Mouse (Mus musculus) stomach, embryonic 15.5 days (tissue): ENCODE results near the gene Cdhr3. TPM values are rescaled to one million over a fixed set of nuclear protein-coding genes. Genes with fewer than 3 reads are reported as not detected.

Experiments
- ATAC-seq: fragments of 200-750 bp; cut with Nextera tagmentation; 2 replicates; pipeline ENCODE4 v1.8.0; 2017; ENCODE audit warnings: low read depth, moderate number of reproducible peaks, moderate TSS enrichment; ENCODE audit not compliant: insufficient read depth, low FRiP score
- H3K27ac ChIP-seq: fragments of 300-500 bp; sonication (generic); 2 replicates; pipeline ENCODE4 v1.5.1; 2015; ENCODE audit warnings: mild to moderate bottlenecking, inconsistent platforms
- H3K27me3 ChIP-seq: fragments of 300-500 bp; sonication (generic); replicated peaks from 2 replicates; pipeline ENCODE4 v1.6.1; 2015; ENCODE audit warnings: inconsistent platforms
- H3K36me3 ChIP-seq: fragments of 300-500 bp; sonication (generic); 2 replicates; pipeline ENCODE4 v1.6.1; 2015; ENCODE audit warnings: inconsistent platforms
- H3K4me1 ChIP-seq: fragments of 300-500 bp; sonication (generic); 2 replicates; pipeline ENCODE4 v1.6.1; 2015; ENCODE audit warnings: inconsistent platforms
- H3K4me2 ChIP-seq: fragments of 300-500 bp; sonication (generic); 2 replicates; pipeline ENCODE4 v1.6.1; 2015; ENCODE audit warnings: mild to moderate bottlenecking, inconsistent platforms
- H3K4me3 ChIP-seq: fragments of 300-500 bp; sonication (generic); replicated peaks from 2 replicates; pipeline ENCODE4 v1.5.1; 2015; ENCODE audit warnings: inconsistent platforms
- H3K9ac ChIP-seq: fragments of 300-500 bp; sonication (generic); 2 replicates; pipeline ENCODE4 v1.6.1; 2015; ENCODE audit warnings: inconsistent platforms
- H3K9me3 ChIP-seq: fragments of 300-500 bp; sonication (generic); 2 replicates; pipeline ENCODE4 v1.6.1; 2016; ENCODE audit warnings: inconsistent platforms
- WGBS: fragments of 180-500 bp; shearing (Covaris S2); methylation state at CpG from one replicate; pipeline ENCODE4 v1.1.7; 2015; 5-methylcytosine and 5-hydroxymethylcytosine counted together
- polyA plus RNA-seq: library from polyadenylated mRNA; unstranded; fragments of >200 nt; fragmentation: Nextera tagmentation; extraction: Ambion mirVana; gene quantifications from 2 replicates; pipeline ENCODE4 v1.2.1, GENCODE M21; 2015

Gene Cdhr3
- polyA plus RNA-seq, 1 experiment from 2014 or later = 0.08 TPM

GRCm38 (mm10) chr12:33048391-33048790 lies 44.3 kb downstream of the Cdhr3 start:
- 76% methylated on average over 3 of the region's 3 CpGs for WGBS
- no peaks in the 10 kb centered on the region for H3K27me3 ChIP-seq
- no peak overlapping the region for H3K9ac ChIP-seq
- H3K4me1 ChIP-seq = no peaks in the 10 kb centered on the region
- H3K27ac ChIP-seq = no peak overlapping the region
- no peaks in the 10 kb centered on the region for H3K36me3 ChIP-seq
- H3K9me3 ChIP-seq = no peaks in the 10 kb centered on the region
- H3K4me2 ChIP-seq = no peak overlapping the region
- ATAC-seq = no peak
- no peak overlapping the region for H3K4me3 ChIP-seq

GRCm38 (mm10) chr12:33046434-33046833 lies 46.2 kb downstream of the Cdhr3 start:
- Histone ChIP-seq H3K27ac (no peak overlapping the region), H3K9ac (no peak overlapping the region), H3K4me2 (no peak overlapping the region), H3K36me3 (no peaks in the 10 kb centered on the region), H3K9me3 (no peaks in the 10 kb centered on the region), H3K4me1 (no peaks in the 10 kb centered on the region), H3K27me3 (no peaks in the 10 kb centered on the region), H3K4me3 (no peak overlapping the region)
- no peak for ATAC-seq
- WGBS = 79% methylated on average over 7 of the region's 7 CpGs

GRCm38 (mm10) chr12:33045533-33046361 lies 46.9 kb downstream of the Cdhr3 start:
- Histone ChIP-seq H3K4me3 (no peak overlapping the region), H3K36me3 (no peaks in the 10 kb centered on the region), H3K27me3 (no peaks in the 10 kb centered on the region), H3K4me1 (no peaks in the 10 kb centered on the region), H3K4me2 (no peak overlapping the region), H3K9ac (no peak overlapping the region), H3K27ac (no peak overlapping the region), H3K9me3 (no peaks in the 10 kb centered on the region)
- 54% methylated on average over 16 of the region's 16 CpGs for WGBS
- ATAC-seq = no peak

- Histone ChIP-seq H3K27ac (no peak overlapping the region), H3K4me2 (no peak overlapping the region), H3K4me1 (no peaks in the 10 kb centered on the region), H3K36me3 (no peaks in the 10 kb centered on the region), H3K27me3 (no peaks in the 10 kb centered on the region), H3K9ac (no peak overlapping the region), H3K9me3 (no peaks in the 10 kb centered on the region), H3K4me3 (no peak overlapping the region)
- no peak for ATAC-seq
- 79% methylated on average over 7 of the region's 7 CpGs for WGBS
These were observed 51.2 kb downstream of the Cdhr3 start for GRCm38 (mm10) chr12:33041476-33041875.

GRCm38 (mm10) chr12:33040811-33041210 lies 51.9 kb downstream of the Cdhr3 start:
- no peak overlapping the region for H3K4me2 ChIP-seq
- no peaks in the 10 kb centered on the region for H3K9me3 ChIP-seq
- H3K27ac ChIP-seq = no peak overlapping the region
- no peak overlapping the region for H3K4me3 ChIP-seq
- ATAC-seq = no peak
- WGBS = 77% methylated on average over 2 of the region's 2 CpGs
- H3K9ac ChIP-seq = no peak overlapping the region
- no peaks in the 10 kb centered on the region for H3K27me3 ChIP-seq
- no peaks in the 10 kb centered on the region for H3K36me3 ChIP-seq
- peaks cover 2% of the 10 kb centered on the region; the same call in 1 of the 2 replicates for H3K4me1 ChIP-seq

- H3K27ac ChIP-seq = no peak overlapping the region
- no peak for ATAC-seq
- H3K27me3 ChIP-seq = no peaks in the 10 kb centered on the region
- H3K9ac ChIP-seq = no peak overlapping the region
- H3K9me3 ChIP-seq = no peaks in the 10 kb centered on the region
- H3K4me3 ChIP-seq = no peak overlapping the region
- no peaks in the 10 kb centered on the region for H3K36me3 ChIP-seq
- no peak overlapping the region for H3K4me2 ChIP-seq
- H3K4me1 ChIP-seq = peaks cover 7% of the 10 kb centered on the region; the same call in 1 of the 2 replicates
These were observed 54.0 kb downstream of the Cdhr3 start for GRCm38 (mm10) chr12:33038676-33039075.

- Histone ChIP-seq H3K4me1 (peaks cover 7% of the 10 kb centered on the region; the same call in 1 of the 2 replicates), H3K27ac (0 out of 2 replicates have a peak overlapping the region, but pooled peaks have one; percentile 8), H3K9me3 (no peaks in the 10 kb centered on the region), H3K9ac (no peak overlapping the region), H3K36me3 (no peaks in the 10 kb centered on the region), H3K27me3 (no peaks in the 10 kb centered on the region), H3K4me3 (no peak overlapping the region), H3K4me2 (peak overlapping the region; percentile 36)
- peak; percentile 33; the same call in 1 of the 2 replicates for ATAC-seq
- 18% methylated on average over 21 of the region's 21 CpGs for WGBS
These were observed 56.8 kb downstream of the Cdhr3 start for GRCm38 (mm10) chr12:33035719-33036521.

GRCm38 (mm10) chr12:33035089-33035718 lies 57.5 kb downstream of the Cdhr3 start:
- H3K27ac ChIP-seq = no peak overlapping the region
- H3K4me2 ChIP-seq = peak overlapping the region; percentile 36; the same call in 1 of the 2 replicates
- H3K9me3 ChIP-seq = no peaks in the 10 kb centered on the region
- no peaks in the 10 kb centered on the region for H3K27me3 ChIP-seq
- no peak overlapping the region for H3K4me3 ChIP-seq
- peaks cover 7% of the 10 kb centered on the region; the same call in 1 of the 2 replicates for H3K4me1 ChIP-seq
- no peaks in the 10 kb centered on the region for H3K36me3 ChIP-seq
- no peak overlapping the region for H3K9ac ChIP-seq
- WGBS = 34% methylated on average over 11 of the region's 11 CpGs
- no peak for ATAC-seq

- WGBS = 42% methylated on average over 12 of the region's 12 CpGs
- Histone ChIP-seq H3K9ac (no peak overlapping the region), H3K4me1 (peaks cover 7% of the 10 kb centered on the region; the same call in 1 of the 2 replicates), H3K27me3 (no peaks in the 10 kb centered on the region), H3K27ac (no peak overlapping the region), H3K4me3 (no peak overlapping the region), H3K9me3 (no peaks in the 10 kb centered on the region), H3K4me2 (no peak overlapping the region), H3K36me3 (no peaks in the 10 kb centered on the region)
- ATAC-seq = no peak
These were observed 58.2 kb downstream of the Cdhr3 start for GRCm38 (mm10) chr12:33034343-33035088.

- ATAC-seq = no peak
- Histone ChIP-seq H3K4me2 (no peak overlapping the region), H3K4me1 (peaks cover 7% of the 10 kb centered on the region; the same call in 1 of the 2 replicates), H3K9ac (no peak overlapping the region), H3K27ac (no peak overlapping the region), H3K4me3 (no peak overlapping the region), H3K27me3 (no peaks in the 10 kb centered on the region), H3K36me3 (no peaks in the 10 kb centered on the region), H3K9me3 (no peaks in the 10 kb centered on the region)
- 26% methylated on average over 6 of the region's 6 CpGs for WGBS
These were observed 59.5 kb downstream of the Cdhr3 start for GRCm38 (mm10) chr12:33033221-33033620.

GRCm38 (mm10) chr12:33030589-33030988 lies 62.1 kb downstream of the Cdhr3 start:
- 80% methylated on average over 2 of the region's 2 CpGs for WGBS
- no peak for ATAC-seq
- Histone ChIP-seq H3K4me3 (no peak overlapping the region), H3K4me2 (no peak overlapping the region), H3K36me3 (no peaks in the 10 kb centered on the region), H3K27me3 (no peaks in the 10 kb centered on the region), H3K4me1 (peaks cover 8% of the 10 kb centered on the region; the same call in 1 of the 2 replicates), H3K27ac (no peak overlapping the region), H3K9me3 (no peaks in the 10 kb centered on the region), H3K9ac (no peak overlapping the region)
